Mouse (Mus musculus) layer of hippocampus, adult 8-10 months (tissue): ENCODE data around the gene Itfg1. TPM values are rescaled to one million over a fixed set of nuclear protein-coding genes. Genes with fewer than 3 reads are reported as not detected.

Experiments
- DNase-seq, 2 experiments: peaks; one replicate each; pipeline ENCODE4 v3.0.0; 2022; ENCODE audit warnings: low spot score in 2 of 2
- microRNA-seq, 2 experiments: library from miRNA; unstranded; fragments of <30 nt; microRNA quantifications; one replicate each; pipeline ENCODE4 v1.2.0; 2022
- total RNA-seq, 4 experiments: library from RNA; stranded (reverse); gene quantifications; 2 replicates each; pipeline ENCODE4 v1.2.4; 2022

Itfg1 gene
- total RNA-seq, 4 experiments from 2014 or later, result 147 to 176 (median 161) TPM

DNA sequence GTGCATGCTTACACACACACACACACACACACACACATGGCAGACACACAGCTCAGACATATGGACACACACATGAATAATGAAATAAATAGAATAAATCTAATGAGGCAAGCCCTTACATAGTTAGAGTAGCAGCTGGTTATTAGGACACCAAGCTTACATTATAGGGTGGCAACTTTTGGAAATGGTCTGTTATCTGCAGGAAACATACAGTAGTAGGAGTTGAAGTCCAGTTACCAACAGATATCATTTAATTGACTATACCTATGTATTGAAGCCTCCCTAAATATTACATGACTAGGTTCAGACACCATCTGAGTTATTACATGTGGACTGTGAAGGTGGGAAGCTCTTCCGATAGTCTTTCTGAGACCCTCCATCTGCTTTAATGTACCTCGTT is 95.7 kb downstream of the Itfg1 start:
- no peak for DNase-seq

- DNase-seq, result no peak
Observed at GRCm38 (mm10) chr8:85730545-85730944, 110.2 kb downstream of the Itfg1 start.

GRCm38 (mm10) chr8:85717271-85717670 is 123.5 kb downstream of the Itfg1 start:
- DNase-seq, result no peak

- DNase-seq, result no peak
Observed at GRCm38 (mm10) chr8:85716696-85717095, 124.0 kb downstream of the Itfg1 start.

GRCm38 (mm10) chr8:85706988-85707387 is 133.7 kb downstream of the Itfg1 start:
- DNase-seq, result no peak

- peak; percentile 46 to 64 for DNase-seq
Observed at GRCm38 (mm10) chr8:85700751-85701351, 139.9 kb downstream of the Itfg1 start, which contains the start of gene Neto2. Neto2 (minus strand) TSS chr8:85700924.

- peak; percentile 6 to 49 for DNase-seq
Observed at GRCm38 (mm10) chr8:85700101-85700750, 140.5 kb downstream of the Itfg1 start.

GRCm38 (mm10) chr8:85699051-85699450 is 141.7 kb downstream of the Itfg1 start:
- DNase-seq, result peak; percentile 36 to 61

Small RNAs within 50 kb of the gene (microRNA-seq; reads per million reads assigned to microRNA genes)
- 0 reads per million in 2 experiments for gene Mir8109

Other genes starting within 250 kb of the Itfg1 start
- 10 to 100 TPM; 35.0 to 44.8 (median 39.6) TPM for gene Neto2, start 140.0 kb downstream of the Itfg1 start, total RNA-seq
- 10 to 100 TPM; 42.7 to 50.3 (median 46.2) TPM for gene Phkb, start within 50 bp of the Itfg1 start, total RNA-seq